Mouse (Mus musculus): ENCODE results near the gene Ccr9.
"Not testable (repeated sequence)": the region's sequence is repeated elsewhere in the genome, so short reads cannot be mapped to it uniquely, and the experiment has no call there.

The Ccr9 gene

DNA sequence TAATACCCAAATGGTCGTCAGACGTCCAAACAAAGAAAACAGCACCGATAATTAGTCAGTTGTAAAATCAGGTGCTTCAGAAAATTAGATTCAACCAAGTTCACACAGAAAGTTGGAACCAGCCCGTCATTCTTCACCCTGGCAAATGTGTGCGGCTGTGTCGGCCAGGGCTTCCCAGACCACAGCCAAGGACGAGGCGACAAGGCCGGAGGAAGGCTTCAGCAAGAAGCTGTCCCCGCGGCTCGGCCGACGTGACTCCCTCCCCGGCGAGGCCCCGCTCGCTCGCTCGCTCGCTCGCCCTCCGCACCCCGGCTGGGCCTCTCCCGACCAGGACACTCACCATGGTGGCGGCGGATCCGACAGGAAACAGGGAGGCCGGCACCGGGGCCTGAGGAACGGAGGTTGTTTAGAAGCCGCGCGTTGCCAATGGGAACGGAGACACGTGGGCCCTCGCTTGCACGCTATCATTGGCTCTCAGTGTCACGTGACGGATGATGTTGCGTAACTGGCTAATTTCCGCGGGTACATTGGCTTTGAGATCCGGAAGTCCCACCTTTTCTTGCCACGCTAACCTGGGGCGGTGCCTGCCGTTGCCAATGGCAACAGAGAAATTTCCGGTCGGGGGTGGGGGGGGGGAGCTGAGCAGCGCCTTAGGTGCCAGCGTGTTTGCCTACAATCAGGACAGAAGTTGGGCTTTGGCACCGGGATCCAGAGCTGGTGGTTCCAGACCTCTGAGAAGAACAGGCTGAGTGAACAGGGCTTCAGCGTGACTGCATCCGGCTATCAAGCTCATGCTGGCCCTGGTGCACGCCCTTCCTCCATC lies 39.2 kb downstream of the Ccr9 start, which contains the start of gene Lztfl1:
Gene Lztfl1 (minus strand): TSS at position 512 of the 823 bp plus-strand sequence.
- DNase-seq = peak; percentile 100

DNA sequence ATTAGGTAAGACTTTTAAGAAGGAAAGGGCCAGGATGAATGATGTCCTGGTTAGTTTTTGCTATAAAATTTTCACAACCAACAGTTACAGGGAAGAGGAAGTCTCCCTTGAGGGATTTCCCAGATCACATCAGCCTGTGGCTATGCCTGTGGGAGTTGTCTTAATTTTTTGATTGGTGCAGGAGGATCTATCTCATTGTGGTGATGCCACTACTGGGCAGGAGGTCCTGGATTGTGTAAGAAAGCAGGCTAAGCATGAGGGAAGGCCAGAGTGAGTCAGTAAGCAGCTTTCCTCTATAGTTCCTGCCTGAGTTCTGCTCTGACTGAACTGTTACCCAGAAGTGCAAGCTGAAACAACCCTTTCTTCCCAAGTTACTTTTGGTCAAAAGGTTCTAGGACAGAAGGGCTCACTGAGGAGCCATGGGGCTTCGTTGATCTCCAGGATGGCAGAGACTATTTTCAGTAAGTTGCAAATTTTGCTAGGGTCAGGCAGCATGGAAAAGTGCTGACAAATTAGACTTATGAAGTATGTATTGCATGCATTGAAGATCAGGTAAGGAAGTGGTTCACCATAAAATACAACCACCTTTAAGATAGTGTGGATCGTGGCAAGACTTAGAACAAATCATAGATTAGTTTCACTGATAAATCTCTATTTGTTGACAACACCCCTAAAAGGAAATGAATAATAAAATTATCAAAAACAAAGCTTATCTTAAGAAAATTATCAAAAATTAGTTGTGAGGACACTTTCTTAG lies 44.7 kb downstream of the Ccr9 start:
- peak; percentile 23 for DNase-seq

DNA sequence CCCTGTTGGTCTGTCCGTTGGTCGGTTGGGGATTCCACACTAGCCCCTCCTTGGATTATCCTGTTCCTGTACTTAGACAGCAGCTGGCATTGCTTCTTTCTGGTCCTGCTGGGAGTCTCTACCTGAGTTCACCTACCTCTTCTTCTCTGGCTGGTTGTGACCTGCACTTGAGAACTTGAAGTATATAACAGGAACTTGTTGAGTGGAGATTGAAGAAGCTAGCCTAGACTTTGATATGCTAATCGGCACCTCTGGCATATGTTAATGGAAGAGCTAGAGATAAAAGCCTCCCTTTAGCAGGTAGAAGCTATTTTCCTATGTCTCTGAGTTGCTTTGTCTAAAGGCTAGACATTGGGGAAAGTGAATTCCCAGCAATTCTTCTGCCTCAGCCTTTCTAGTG lies 53.0 kb downstream of the Ccr9 start:
- DNase-seq = no peak

DNA sequence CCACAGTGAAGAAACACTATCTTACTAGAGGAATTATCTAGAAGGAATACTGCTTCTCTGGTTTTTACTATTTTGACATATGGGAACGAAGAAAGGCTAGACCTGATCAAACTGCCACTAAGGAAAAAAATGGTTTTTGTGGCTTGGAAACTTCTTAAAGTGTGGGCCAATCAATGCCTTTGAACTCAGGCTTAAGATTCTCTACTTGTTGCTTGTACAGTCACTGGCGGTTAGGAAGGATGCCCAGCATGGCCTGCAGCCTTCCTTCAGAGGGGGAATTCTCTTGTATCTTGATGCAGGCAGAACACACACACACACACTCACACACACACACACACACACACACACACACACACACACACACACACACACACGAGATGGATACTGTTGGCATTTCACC lies 55.9 kb downstream of the Ccr9 start:
- no peak for DNase-seq

DNA sequence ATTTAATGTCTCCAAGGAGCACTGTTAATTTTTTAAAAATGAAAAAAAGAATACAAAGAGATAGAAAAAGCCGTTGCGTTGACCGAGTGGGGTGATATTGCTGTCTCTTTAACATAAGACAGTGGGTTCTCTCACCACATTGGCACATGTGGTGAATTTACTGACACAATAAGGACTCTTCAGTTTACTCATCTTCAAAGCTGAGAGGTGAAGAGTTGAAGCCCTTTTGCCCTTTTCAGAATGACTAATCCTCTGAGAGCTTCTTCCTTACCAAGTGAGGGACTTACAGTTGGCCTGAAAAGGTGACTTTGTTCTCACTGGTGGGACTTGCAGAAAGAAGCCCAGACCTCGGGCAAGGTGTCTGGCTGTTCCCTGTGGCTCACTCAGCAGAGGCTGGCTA lies 62.6 kb downstream of the Ccr9 start:
- DNase-seq = no peak

DNA sequence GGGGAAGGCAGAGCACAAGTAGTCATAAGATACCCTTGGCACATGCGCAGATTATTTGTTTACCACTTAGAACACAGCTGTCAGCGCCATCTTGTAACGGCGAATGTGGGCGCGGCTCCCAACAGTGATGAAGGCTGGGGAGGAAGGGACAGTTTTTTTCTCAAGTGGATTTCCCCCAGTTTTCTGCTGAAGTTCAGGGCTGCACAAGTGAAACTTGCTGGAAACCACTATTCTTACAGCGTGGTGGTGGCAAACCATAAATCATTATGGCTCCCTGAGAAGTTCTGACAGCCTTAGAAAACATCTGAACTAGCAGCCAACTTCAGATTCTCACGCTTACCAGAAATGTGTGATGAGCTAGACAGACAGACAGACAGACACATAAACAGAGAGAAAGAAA lies 71.4 kb downstream of the Ccr9 start:
- DNase-seq = peak; percentile 59

DNA sequence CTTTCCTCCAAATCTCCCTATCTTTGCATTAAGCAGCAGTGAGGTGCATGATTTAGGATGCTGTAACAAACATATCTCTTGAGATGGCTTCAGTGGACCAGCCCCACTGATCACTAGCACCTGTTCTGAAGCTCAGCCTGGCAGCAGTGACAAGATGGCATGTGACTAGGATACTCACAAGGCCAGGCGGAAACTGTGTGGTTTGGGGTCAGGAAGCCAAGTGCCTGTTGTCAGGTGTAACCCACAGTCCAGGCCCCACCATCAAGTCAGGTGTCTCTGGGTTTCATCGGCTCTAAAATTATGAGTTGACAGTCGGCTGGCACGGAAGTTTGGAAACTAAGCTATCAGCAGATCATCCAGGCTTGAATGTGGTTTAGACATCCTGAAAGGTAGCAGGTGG lies 76.1 kb downstream of the Ccr9 start:
- DNase-seq = peak; percentile 91

DNA sequence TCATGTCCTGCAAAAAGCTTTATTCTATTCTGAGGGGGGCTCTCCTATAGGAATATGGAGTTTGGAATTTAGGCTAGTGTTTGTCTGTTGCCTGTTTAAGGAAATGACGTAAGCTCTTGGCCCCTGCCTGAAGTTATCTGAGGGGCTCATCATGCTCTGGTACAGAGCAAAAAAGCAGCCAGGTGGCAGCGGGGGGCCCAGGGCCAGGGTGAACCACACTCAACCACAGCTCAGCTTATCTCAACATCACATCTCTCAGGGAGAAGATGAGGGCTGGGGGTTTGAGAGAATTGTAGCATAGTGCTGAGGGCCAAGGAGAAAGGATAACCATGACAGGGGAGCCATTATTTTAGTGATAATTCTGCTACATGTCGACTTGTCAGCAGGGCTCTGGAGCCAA lies 78.5 kb downstream of the Ccr9 start:
- peak; percentile 44 for DNase-seq

DNA sequence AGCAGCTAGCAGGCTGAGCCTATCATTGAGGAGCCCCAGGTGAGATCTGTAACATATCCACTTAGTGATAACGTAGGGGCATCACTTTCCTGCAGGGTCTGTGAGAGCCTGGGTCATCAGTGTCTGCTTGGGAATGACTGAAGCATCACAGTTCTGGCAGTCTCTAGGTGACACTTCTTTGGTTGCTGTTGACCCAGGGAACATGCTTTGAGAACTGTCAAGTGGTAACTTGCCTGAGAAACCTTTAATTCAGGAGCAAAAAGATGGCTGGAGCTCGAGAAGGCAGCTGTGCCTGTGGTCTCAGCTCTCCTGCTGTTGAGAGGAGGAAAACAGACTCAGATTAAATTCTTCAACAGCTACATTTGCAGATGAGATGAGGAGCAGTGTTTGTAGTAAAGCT lies 79.1 kb downstream of the Ccr9 start:
- peak; percentile 34 for DNase-seq

DNA sequence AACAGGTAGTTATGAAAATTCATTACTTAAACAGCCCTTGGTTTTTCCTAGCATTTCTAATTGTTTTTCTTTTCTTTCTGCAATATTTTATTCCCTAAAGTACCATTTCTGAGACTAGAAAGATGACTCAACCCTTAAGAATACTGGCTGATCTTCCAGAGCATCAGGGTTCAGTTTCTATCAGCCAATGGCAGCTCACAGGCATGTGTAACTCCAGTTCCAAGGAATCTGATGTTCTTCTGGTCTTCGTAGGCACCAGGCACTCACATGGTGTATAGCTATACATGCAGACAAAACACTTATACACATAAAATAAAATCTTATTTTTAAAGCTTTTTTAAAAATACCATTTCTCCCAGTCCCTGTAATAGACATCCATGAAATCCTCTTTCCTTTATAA lies 79.9 kb downstream of the Ccr9 start:
- peak; percentile 68 for DNase-seq

DNA sequence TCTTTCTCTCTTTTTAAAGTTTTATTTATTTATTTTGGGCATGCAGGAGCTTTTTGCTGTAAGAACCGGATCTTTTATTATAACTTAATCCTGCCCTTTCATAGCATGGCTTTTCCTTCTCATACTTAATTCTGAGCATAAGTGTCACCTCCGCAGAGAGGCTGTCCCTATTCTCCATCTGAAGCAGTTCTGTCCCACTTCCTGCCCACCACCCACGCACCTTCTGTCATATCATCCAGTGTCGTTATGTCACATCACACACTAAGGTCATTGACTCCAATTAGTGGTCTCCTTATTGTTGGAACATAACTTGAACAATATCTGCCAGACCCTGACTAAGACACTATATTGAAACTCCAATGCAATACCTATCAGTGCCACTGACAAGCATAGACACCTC lies 80.4 kb downstream of the Ccr9 start:
- peak; percentile 58 for DNase-seq

DNA sequence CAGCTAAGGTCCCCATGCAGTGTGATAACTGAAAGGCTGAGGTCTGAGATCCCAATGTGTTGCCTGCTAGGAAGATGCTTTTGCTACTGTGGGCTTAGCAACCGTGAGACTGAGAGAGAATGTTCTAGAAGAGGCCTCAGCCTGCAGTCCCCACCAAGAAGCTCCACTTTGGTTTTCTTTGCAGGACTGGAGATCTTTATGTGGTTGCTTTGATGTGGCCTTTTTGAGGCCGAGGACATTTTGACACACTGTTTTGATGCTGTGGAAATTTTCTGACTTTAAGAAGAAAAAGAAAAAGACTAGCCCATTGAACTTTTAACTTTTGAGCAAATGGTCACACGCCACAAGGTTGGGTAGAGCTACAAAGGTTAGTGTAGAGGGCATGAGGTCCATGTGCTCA lies 82.6 kb downstream of the Ccr9 start:
- DNase-seq = peak; percentile 50

DNA sequence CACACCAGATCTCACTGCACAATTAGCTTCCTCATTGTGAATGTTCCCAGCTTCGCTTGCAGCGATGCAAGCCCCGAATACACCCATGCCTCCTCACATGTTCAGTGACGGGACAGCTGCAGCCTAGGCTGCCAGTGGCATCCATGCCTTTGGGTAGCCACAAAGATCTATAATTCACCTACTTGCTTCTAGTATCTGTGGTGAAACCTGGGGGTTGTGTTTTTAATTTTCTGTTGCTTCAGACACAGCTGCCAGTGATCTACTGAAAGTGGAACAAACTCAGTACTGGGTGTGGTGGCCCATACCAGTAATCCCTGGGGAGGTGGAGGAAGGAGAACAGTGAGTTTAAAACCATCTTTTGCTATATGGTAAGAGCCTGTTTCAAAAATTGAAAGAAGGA lies 84.6 kb downstream of the Ccr9 start:
- peak; percentile 90 for DNase-seq

DNA sequence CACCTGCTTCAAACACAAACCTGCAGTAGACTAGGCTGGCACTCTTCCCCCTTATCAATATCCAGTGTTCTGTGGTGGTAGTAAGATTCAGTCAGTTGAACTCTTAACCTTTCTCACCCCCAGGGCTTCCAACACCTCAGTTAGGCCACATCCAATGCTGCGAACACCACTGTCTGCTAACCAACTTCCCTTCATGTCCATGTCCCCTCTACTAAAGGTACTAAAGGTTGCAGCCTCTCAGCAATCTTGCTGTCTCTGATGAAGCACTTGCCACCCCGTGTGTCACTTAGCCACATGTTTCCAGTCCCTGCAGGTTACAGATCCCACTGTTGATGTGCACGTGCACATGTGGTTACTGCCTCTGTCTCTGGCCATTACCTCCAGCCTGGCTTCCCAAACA lies 85.5 kb downstream of the Ccr9 start:
- no peak for DNase-seq

DNA sequence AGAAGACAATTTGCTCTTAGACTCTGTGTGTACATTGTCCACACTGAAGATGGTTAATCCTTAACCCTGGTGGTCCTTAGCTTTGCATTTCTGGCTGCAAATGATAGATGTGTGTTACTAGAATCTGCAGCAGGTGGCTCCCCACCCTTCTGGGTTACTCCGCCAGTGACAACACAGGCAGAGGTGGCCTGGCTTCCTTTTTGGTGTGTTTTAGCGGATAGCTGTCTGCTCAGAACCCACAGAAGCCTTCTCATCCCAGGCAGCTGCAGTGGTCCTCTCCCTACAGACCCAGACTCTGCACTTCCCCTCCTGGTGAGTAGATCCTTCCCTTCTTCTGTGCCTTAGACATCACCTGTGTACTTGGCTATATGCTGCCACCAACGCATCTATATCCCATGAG lies 88.8 kb downstream of the Ccr9 start:
- DNase-seq = no peak

DNA sequence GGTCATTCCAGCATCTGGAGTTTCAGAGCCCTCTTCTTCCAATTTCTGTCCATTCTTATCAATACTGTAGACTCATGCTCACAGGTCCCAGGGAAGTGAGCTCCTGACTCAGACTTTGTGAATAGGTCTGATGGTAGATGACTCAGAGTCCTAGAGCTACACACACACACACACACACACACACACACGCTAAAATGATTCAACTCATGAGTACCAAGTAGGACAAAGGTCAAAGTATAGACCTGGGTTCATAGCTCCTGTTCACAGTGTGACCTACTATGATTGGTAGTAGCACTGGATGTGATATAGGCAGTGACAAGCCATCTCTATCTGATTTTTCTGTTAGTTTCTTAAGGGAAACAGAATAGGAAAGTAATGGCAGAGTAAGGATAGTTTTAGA lies 90.2 kb downstream of the Ccr9 start:
- no peak for DNase-seq

DNA sequence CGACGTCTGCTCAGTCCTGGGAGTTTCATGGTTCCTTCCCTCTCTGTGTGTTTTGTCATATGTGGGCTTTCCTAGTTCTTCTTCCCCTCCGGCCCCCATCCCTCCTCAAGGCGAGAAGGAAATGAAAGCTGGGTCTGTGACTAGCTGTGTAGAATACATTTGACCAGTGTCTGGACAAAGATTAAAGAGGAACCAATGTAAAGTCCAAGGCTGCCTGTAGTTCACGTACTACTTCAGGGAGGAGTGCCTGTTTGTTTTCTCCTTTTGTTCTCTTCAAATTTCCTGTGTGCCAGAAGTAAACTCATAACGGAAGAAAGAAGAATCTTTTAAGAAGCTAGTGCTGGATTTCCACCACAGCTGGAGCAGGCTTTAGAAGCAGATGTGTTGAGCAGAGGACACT lies 91.3 kb downstream of the Ccr9 start:
- peak; percentile 93 for DNase-seq

DNA sequence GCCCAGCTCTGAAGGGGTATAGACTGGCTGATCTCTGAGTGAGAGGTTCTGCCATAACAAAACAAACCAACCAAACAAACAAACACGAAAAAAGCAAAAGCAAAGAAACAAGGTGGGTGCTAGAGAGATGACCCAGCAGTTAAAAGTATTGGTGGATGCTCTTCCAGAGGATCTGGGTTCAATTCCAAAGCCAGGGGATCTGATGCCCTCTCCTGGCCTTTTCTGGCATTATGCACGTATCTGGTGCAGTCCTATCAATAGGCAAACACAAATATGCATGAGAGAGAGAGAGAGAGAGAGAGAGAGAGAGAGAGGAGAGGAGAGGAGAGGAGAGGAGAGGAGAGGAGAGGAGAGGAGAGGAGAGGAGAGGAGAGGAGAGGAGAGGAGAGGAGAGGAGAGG lies 95.1 kb downstream of the Ccr9 start:
- not testable (repeated sequence) for DNase-seq

DNA sequence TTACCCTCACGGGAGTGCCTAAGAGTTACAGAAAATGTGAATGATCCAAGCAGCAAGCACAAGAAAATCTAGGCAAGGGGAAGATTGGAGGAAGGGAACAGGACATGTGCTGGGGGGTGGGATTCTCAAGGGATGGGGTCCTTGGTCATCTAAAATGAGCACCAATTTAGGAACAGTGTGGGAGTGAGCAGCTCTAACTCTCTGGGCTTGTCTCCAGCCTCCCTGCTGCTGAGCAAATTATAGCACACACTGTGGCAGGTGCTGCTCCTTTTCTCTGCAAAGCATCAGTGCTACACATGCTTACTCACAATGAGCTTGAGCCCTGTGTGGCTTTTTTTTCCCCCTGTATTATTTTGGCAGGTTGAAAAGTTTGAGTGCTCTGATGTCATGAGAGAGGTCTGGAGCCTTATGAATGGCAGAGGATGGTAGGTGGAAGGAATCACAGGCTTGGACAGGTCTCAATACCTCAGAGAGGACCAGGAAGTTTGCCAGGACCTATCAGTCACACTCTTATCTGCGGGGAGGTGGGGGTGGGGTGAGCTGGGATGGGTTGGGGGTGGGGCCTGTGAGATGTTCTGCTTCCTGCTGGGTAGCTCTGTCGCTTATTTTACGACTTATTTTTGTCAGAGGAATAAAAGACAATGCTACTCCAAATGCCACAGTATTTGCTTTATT lies 110.8 kb downstream of the Ccr9 start:
- no peak for DNase-seq

DNA sequence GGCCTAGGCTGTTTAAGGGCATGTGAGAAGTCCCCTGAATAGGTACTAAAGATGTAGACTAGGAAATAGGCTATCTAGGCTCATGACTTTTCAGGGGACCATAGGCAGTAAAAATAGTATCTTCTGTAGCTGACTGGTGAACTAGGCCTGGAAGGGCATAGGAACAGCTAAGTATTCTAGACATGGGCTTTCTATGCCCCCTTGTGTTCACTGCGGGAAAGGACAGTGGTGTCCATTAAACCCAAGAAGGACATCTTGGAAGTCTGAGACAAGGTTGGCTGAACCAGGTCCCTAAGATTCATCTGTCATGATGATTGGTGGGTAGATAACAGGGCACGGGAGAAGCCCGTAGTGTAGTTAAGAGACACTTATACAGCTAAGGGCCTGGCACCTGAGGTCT lies 117.9 kb downstream of the Ccr9 start:
- DNase-seq = no peak

DNA sequence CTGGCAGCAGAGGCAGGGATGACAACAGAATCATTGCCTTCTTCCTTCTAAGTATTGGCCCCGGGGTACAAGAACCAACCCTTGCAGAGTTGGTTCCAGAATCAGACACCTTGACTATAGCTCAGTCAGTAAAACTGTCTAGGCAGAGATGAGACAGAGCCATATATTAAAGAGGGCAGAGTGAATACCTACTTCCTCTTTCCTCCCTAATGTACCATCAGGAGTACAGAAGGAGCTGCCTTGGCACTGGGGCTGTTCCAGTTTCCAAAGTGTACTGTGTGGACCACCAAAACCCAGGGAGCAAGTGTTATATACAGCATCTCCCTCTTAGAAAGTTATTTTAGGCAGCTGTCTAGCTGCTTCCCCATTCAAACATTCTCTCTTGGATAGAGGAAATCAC lies 123.3 kb downstream of the Ccr9 start:
- DNase-seq = peak; percentile 81

DNA sequence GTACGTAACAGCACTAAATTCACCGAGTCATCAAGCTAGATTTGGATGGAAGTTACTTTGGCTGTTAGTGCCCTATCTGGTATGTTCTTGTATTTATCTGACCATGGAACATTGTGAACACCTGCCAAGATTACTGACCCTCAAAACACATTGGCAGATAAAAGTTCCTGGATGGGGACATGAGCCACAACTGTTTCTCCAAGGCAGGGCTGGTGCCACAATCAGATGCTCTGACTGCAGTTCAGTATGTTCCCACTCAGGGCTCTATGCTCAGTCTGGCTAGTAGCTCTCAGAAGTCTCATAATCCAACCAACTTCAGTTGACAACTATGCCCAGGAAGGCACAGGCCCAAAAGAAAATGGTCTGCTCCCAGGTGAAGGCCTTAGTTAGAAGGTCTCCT lies 124.2 kb downstream of the Ccr9 start:
- peak; percentile 91 for DNase-seq

DNA sequence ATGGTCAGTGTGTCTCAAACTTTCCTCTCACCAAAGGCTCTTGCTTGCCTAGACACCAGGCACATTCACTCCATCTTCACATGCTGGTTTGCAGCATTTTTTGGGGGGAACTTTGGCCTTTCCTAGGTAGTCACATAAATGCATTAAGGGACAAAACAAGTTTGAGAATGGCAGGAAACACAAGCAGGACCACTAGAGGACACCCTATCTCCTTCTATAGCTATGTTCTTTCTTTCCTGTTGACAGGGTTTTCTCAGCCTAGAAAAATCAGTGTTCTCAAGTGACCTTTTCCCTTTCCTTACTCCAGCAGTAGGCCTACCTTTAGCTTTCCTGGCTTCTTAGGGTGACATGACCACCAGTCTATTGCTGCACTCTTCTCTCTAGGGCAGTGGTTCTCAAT lies 124.7 kb downstream of the Ccr9 start:
- peak; percentile 49 for DNase-seq

DNA sequence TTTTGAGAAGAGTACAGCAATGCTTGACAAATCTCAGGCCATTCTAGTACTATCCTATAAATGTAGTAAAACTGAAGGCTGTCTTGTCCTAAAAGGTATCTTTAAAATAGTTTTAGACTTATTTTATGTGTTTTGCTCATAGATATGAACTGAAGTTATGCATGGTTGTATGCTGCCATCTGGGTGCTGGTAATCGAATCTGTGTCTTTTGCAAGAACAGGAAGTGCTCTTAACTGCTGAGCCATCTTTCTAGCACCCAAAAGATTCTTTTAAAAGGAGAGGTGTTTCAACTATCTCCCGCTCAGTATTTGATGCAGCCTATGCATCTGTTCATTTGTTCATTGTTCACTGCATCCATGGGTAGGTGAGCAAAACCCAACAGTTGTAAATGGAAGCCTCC lies 127.0 kb downstream of the Ccr9 start:
- DNase-seq = peak; percentile 23

Data from heart, adult 11 months (tissue).